Mouse (Mus musculus): ENCODE data around the gene Rerg. TPM values are rescaled to one million over a fixed set of nuclear protein-coding genes. Genes with fewer than 3 reads are reported as not detected.
"Not testable (repeated sequence)": the region's sequence is repeated elsewhere in the genome, so short reads cannot be mapped to it uniquely, and the experiment has no call there.

The Rerg gene
- total and polyA plus RNA-seq, 3 experiments: 0.05 TPM; not detected in 2

DNA sequence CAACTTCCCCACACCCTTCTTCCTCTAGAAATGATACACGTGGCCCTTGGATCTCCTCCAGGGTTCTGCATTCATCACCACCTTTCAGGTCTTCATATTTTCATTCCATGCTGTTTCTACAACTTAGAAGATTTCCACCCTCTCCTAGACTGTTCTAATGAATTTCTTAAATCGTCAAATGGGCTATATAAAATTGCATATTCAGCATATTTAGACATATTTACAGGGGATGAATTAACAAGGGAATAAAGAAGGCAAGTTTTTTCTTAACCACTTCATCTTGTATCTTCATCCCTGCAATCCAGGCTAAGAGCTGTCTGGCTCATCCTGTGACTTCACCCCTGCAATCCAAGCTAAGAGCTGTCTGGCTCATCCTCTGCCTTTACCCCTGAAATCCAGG is 116.2 kb downstream of the Rerg start:
- H3K36me3 ChIP-seq (replicated peaks): no peaks in the 10 kb centered on the region
- peaks cover 42% of the 10 kb centered on the region for H3K9me3 ChIP-seq (replicated peaks)
- DNase-seq (ENCODE audit: low spot score) (no peak), ATAC-seq (ENCODE audit: extremely low read depth, insufficient number of reproducible peaks, low FRiP score, poor library complexity, severe bottlenecking) (no peak)
- H3K4me3 ChIP-seq (ENCODE audit: low read depth, low read length): no peak overlapping the region
- TF ChIP-seq GATA2 (IDR thresholded peaks at IDR 0.05; ENCODE audit: borderline replicate concordance, low read depth, low read length) (no peak), GATA1 (IDR thresholded peaks at IDR 0.05; ENCODE audit: borderline replicate concordance, low read length) (no peak), TAL1 (conservative IDR thresholded peaks at IDR 0.05; ENCODE audit: low read depth, low read length) (no peak), CTCF (IDR thresholded peaks at IDR 0.05; ENCODE audit: low read depth, low read length) (no peak), POLR2AphosphoS5 (IDR thresholded peaks at IDR 0.05; ENCODE audit: insufficient replicate concordance, low read depth, low read length) (no peak)
- no peaks in the 10 kb centered on the region for H3K27me3 ChIP-seq (ENCODE audit: insufficient read depth, low read length)
- no peaks in the 10 kb centered on the region for H3K4me1 ChIP-seq (ENCODE audit: insufficient read depth, low read depth, low read length)

DNA sequence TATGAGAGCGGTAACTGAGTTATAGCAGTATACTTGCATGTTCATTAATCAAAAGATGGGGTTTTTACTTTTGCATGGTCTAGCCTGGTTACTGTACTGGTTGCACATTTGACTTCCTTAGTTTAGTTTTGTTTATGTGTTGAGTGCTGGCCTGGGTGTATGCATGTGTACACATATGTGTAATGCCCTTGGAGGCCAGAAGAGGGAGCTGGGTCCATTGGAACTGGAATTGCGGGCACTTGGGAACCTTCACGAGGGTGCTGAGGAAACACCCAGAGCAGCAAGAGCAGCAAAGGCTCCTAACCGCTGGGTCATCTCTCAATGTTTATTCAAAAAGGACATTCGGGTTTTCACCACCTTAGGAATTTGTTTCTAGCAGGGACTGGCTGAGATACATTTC is 116.8 kb downstream of the Rerg start:
- H3K27me3 ChIP-seq (ENCODE audit: insufficient read depth, low read length): no peaks in the 10 kb centered on the region
- ATAC-seq (ENCODE audit: extremely low read depth, insufficient number of reproducible peaks, low FRiP score, poor library complexity, severe bottlenecking) (no peak), DNase-seq (ENCODE audit: low spot score) (no peak)
- peaks cover 43% of the 10 kb centered on the region for H3K9me3 ChIP-seq (replicated peaks)
- H3K4me1 ChIP-seq (ENCODE audit: insufficient read depth, low read depth, low read length): no peaks in the 10 kb centered on the region
- H3K4me3 ChIP-seq (ENCODE audit: low read depth, low read length): no peak overlapping the region
- no peaks in the 10 kb centered on the region for H3K36me3 ChIP-seq (replicated peaks)
- TF ChIP-seq POLR2AphosphoS5 (IDR thresholded peaks at IDR 0.05; ENCODE audit: insufficient replicate concordance, low read depth, low read length): no peak
- TF ChIP-seq GATA1 (IDR thresholded peaks at IDR 0.05; ENCODE audit: borderline replicate concordance, low read length): no peak
- no peak for TF ChIP-seq GATA2 (IDR thresholded peaks at IDR 0.05; ENCODE audit: borderline replicate concordance, low read depth, low read length)
- no peak for TF ChIP-seq CTCF (IDR thresholded peaks at IDR 0.05; ENCODE audit: low read depth, low read length)
- TF ChIP-seq TAL1 (conservative IDR thresholded peaks at IDR 0.05; ENCODE audit: low read depth, low read length): no peak

DNA sequence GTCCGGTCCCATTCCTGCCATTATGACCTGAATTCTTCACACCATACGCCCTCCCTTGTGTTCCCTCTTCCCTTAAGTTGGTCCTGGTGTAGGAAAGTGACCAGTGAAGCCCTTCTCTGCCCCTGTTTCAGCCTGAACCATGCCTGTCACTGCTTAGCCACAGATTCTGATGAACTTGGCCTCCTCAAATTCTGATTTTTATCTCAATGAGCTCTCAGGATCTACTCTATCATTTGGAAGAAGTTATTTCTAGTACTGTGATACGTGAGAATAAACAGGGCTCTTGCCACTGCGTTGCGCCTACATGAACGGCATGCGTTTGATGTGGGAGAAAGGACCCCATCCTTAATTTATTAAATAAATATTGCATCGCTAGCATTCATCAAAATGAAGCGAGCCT is 117.3 kb downstream of the Rerg start:
- no peaks in the 10 kb centered on the region for H3K27me3 ChIP-seq (ENCODE audit: insufficient read depth, low read length)
- no peaks in the 10 kb centered on the region for H3K36me3 ChIP-seq (replicated peaks)
- H3K9me3 ChIP-seq (replicated peaks): peaks cover 40% of the 10 kb centered on the region
- DNase-seq (ENCODE audit: low spot score): no peak
- no peak overlapping the region for H3K4me3 ChIP-seq (ENCODE audit: low read depth, low read length)
- no peak for ATAC-seq (ENCODE audit: extremely low read depth, insufficient number of reproducible peaks, low FRiP score, poor library complexity, severe bottlenecking)
- TF ChIP-seq CTCF (IDR thresholded peaks at IDR 0.05; ENCODE audit: low read depth, low read length) (no peak), GATA1 (IDR thresholded peaks at IDR 0.05; ENCODE audit: borderline replicate concordance, low read length) (no peak), TAL1 (conservative IDR thresholded peaks at IDR 0.05; ENCODE audit: low read depth, low read length) (no peak), POLR2AphosphoS5 (IDR thresholded peaks at IDR 0.05; ENCODE audit: insufficient replicate concordance, low read depth, low read length) (no peak), GATA2 (IDR thresholded peaks at IDR 0.05; ENCODE audit: borderline replicate concordance, low read depth, low read length) (no peak)
- H3K4me1 ChIP-seq (ENCODE audit: insufficient read depth, low read depth, low read length): no peaks in the 10 kb centered on the region

DNA sequence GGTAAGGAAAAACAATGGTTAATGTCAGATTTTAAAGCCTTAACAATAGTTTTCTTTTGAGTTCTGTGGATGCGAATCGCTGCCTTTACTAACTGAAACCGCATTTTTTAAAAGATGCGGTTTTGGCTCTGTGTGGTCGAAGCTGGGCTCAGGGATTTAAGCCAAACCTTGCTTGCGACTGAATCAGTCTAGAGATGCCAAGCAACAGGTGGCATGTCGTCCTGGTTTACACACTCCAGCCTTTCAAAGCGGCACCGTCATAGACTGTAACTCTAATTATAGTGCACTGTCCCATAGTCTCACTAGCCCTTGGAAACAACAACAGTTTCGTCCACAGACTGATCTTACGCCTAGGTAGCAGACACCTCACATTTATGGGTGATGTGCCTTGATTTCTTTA is 123.3 kb downstream of the Rerg start:
- H3K27me3 ChIP-seq (ENCODE audit: insufficient read depth, low read length): no peaks in the 10 kb centered on the region
- H3K4me3 ChIP-seq (ENCODE audit: low read depth, low read length): no peak overlapping the region
- DNase-seq (ENCODE audit: low spot score) (no peak), ATAC-seq (ENCODE audit: extremely low read depth, insufficient number of reproducible peaks, low FRiP score, poor library complexity, severe bottlenecking) (no peak)
- no peaks in the 10 kb centered on the region for H3K4me1 ChIP-seq (ENCODE audit: insufficient read depth, low read depth, low read length)
- peaks cover 35% of the 10 kb centered on the region for H3K9me3 ChIP-seq (replicated peaks)
- no peaks in the 10 kb centered on the region for H3K36me3 ChIP-seq (replicated peaks)
- TF ChIP-seq POLR2AphosphoS5 (IDR thresholded peaks at IDR 0.05; ENCODE audit: insufficient replicate concordance, low read depth, low read length) (no peak), TAL1 (conservative IDR thresholded peaks at IDR 0.05; ENCODE audit: low read depth, low read length) (no peak), GATA1 (IDR thresholded peaks at IDR 0.05; ENCODE audit: borderline replicate concordance, low read length) (no peak), GATA2 (IDR thresholded peaks at IDR 0.05; ENCODE audit: borderline replicate concordance, low read depth, low read length) (no peak), CTCF (IDR thresholded peaks at IDR 0.05; ENCODE audit: low read depth, low read length) (no peak)

DNA sequence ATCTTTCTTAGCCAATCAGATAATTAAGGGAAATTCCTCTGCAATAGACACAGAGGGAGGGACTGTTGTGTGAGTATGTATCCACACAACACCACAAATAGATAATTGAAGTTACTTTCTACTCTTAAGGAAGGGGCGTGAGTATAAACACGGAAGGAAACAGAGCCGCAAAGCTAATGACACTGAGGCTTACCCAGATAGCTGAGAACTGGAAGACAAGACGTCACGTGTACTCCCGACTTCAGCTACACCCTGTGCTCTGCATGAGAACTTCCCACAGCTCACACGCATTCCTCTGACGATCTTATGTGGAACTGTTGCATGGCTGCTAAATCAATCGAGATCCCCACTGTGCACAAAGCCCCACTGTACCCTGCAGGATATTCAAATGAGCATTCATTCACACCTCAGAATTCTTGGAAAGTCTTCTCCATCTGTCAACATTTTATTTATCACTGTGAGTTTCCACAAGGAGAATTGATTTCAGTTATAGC is 125.2 kb downstream of the Rerg start:
- Histone ChIP-seq H3K9me3 (replicated peaks) (peaks cover 40% of the 10 kb centered on the region), H3K27me3 (ENCODE audit: insufficient read depth, low read length) (no peaks in the 10 kb centered on the region), H3K36me3 (replicated peaks) (no peaks in the 10 kb centered on the region), H3K4me1 (ENCODE audit: insufficient read depth, low read depth, low read length) (no peaks in the 10 kb centered on the region), H3K4me3 (ENCODE audit: low read depth, low read length) (no peak overlapping the region)
- TF ChIP-seq POLR2AphosphoS5 (IDR thresholded peaks at IDR 0.05; ENCODE audit: insufficient replicate concordance, low read depth, low read length): no peak
- TF ChIP-seq CTCF (IDR thresholded peaks at IDR 0.05; ENCODE audit: low read depth, low read length): no peak
- TF ChIP-seq TAL1 (conservative IDR thresholded peaks at IDR 0.05; ENCODE audit: low read depth, low read length): no peak
- TF ChIP-seq GATA2 (IDR thresholded peaks at IDR 0.05; ENCODE audit: borderline replicate concordance, low read depth, low read length): no peak
- TF ChIP-seq GATA1 (IDR thresholded peaks at IDR 0.05; ENCODE audit: borderline replicate concordance, low read length): no peak
- DNase-seq (ENCODE audit: low spot score) (no peak), ATAC-seq (ENCODE audit: extremely low read depth, insufficient number of reproducible peaks, low FRiP score, poor library complexity, severe bottlenecking) (no peak)

DNA sequence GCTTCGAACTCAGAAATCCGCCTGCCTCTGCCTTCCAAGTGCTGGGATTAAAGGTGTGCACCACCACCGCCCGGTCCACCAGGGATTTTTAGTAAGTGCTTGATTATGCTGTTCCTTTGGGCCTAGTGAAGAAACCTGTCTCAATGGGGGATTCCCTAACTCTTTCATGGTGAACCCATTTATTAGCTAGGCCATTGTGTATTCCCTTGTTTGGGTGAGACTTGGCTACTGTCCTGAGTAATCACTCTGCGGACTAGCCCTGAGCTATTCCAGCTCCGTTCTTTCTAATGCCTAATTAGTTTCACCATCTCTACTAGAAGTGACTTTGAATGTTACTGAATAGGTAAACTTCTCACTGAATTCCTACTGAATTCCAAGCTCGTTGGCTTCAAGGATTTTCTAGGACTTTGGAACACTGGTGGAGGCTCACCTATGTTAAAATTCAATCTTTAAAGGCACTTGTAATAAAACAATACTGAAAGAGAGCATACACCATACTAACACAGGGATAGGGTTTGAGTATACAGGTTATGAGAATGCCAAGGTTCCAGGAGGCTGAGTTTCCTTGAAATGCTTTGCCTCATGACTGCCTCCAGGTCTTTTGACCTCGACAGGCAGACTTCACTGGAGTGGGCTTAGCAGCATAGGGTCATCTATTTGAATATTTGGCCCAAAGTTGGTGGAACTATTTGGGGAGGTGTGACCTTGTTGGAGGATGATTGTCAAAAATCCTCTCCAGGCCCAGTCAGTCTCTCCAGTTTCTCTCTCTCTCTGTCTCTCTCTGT is 134.5 kb downstream of the Rerg start:
- ATAC-seq (ENCODE audit: extremely low read depth, insufficient number of reproducible peaks, low FRiP score, poor library complexity, severe bottlenecking); DNase-seq (ENCODE audit: low spot score); H3K4me3 ChIP-seq (ENCODE audit: low read depth, low read length): not testable (repeated sequence)

More for the DNA sequence above, 134.5 kb downstream of the Rerg start:
- not testable (repeated sequence) for H3K27me3 ChIP-seq (ENCODE audit: insufficient read depth, low read length); H3K4me1 ChIP-seq (ENCODE audit: insufficient read depth, low read depth, low read length); H3K36me3 ChIP-seq (replicated peaks)
- peaks cover 15% of the 10 kb centered on the region for H3K9me3 ChIP-seq (replicated peaks)

Data from G1E (cell line).